Mouse (Mus musculus) kidney, adult 18-20 months (tissue): ENCODE measurements around the gene Tdrd6.

Experiments used
- DNase-seq: peaks from one replicate; pipeline ENCODE4 v3.0.0; 2021

Tdrd6 gene

DNA sequence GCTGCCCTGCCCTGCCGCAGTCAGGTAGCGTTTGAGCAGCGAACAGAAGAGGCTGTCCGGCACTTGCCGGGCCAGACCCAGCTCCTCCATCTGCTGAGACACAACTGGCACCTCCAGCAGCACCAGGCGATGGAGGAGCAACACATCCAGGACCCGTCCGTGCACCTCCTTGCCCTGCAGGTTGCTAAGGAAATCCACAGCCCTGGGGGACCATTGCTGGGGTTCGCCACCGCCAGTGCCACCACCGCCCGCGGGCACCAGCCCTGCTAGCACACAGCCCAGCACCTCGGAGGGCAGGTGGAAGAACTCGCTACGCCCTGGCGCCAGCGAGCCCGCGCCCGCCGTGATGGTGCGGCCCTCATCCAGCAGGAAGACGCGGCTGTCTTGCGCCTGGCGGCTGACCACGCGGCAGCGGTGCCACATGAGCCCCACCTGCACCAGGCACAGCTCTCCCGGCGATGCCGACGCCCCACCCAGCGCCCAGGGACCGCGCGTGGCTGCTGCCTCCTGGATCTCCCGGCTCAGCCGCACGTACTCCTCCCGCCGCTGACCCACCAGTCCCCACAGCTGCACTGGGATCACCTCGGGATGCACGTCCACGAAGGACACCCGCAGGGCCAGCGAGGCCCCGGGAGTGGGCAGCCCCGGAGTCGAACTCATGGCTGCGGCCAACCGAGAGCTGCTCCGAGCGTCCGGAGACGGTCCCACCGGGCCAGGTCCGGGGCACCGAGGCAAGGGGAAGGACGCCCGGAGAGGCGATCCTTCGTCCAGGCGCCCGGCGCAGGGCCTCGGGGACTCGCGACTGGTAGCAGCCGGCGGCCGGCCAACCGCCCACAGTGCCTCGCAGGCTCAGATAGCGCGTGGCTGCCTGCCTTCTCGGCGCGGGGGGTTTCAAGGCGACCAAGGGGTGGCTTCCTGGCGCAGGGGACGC is at the start of gene Tdrd6:
Tdrd6 (minus strand) TSS at position 804 of the 931 bp plus-strand sequence.
- DNase-seq, result no peak

DNA sequence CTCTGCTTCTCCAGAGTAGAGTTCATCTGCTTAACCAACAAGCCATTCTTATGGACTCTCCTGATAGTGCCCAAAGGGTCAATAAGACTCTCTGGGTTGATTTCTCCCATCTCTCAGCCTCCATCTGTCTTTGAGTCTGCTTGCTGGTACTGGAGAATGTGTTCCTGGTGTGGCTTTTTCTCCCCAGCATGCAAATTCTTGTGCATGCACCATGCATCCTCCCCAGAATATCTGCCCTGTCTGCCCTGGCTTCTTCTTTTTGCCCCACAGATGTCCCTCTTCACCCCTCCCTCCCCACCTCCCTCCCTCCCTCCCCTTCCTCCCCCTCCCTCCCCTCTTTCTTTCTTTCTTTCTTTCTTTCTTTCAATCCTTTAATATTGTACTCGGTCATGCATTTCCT is 47.2 kb upstream of the Tdrd6 start:
- no peak for DNase-seq

DNA sequence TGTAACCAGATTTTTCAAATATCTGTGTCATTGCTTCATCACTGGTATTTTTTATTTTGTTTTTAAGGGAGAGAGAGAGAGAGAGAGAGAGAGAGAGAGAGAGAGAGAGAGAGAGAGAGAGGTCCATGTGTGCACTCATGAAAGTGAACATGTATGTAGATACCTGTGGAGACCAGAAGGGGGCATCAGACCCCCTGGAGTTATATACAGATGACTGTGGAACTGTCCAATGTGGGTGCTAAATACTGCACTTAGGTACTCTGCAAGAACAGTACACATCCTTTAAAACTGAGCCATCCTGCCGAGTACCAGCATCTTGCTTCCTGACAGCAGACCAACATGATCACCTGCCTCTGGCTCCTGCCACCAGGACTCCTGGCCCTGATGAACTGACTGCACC is 46.1 kb upstream of the Tdrd6 start:
- DNase-seq, result no peak

GRCm38 (mm10) chr17:43675228-43675627 is 45.1 kb upstream of the Tdrd6 start:
- peak; percentile 11 for DNase-seq

DNA sequence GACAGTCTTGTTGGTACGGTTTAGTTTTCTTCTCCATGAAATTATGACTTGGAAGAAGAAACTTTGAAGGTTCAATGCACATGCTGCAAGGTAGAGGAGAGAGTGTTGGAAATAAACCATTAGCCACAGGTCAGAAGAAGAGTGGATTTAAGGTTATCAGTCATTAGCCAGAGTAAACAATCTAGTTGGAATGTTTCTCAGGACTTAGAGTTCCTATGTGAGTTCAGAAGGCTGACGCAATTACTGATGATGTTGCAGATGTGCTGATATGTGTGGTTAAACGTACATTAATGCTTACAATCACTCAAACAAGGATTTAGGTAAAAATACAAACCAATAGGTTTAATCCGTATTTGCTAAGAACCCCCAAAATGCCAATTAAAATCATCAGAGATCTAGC is 41.8 kb upstream of the Tdrd6 start:
- DNase-seq, result no peak

DNA sequence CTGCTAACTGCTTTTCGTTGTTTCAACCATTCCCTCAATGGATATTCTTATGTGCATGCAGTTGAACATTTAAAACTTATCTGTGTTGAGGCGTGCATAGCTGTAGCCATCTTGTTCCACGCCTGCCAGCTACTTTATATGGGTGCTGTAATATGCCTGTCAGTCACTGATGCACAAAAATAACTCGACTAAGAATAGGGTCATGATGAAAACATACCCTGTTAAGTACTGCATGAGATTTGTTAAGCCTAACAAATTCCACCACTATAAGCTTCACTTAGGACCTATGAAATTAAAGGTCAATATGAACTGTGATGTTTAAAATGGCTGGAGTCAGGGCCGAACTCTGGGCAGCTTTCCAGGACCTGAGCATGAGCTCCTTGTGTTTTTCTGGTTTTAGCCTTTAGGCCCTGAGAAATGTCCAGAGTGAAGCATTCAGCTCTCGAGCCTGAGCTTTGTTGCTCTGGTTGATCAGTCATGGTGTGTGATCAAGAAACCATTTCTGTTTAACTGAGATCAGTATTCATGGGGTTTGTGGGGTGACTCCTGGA is 39.1 kb upstream of the Tdrd6 start:
- no peak for DNase-seq

DNA sequence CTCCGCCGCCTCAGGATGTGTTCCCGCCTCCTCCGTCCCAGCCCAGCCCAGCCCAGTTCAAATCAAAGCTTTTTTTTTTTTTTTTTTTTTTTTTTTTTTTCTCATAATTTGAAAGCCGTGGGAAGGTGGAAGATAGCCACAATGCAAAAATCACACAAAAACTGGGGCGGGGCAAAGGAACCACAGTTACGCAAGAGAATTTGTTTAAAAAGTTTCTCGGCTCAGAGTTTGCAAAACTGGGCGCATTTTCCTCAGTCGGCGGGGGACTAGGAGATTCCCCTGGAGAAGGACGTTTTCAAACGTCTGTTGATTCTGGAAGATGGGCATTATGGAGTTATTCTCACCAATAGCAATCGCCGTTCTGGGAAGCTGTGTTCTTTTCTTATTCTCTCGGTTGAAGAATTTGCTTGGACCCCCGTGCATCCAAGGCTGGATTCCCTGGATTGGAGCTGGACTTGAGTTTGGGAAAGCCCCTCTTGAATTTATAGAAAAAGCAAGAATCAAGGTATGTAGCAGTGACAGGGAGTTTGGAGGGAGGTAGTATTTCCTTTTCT is 37.3 kb upstream of the Tdrd6 start, which contains the start of gene Cyp39a1:
Cyp39a1 (plus strand) TSS at position 136 of the 554 bp plus-strand sequence.
- DNase-seq, result no peak

DNA sequence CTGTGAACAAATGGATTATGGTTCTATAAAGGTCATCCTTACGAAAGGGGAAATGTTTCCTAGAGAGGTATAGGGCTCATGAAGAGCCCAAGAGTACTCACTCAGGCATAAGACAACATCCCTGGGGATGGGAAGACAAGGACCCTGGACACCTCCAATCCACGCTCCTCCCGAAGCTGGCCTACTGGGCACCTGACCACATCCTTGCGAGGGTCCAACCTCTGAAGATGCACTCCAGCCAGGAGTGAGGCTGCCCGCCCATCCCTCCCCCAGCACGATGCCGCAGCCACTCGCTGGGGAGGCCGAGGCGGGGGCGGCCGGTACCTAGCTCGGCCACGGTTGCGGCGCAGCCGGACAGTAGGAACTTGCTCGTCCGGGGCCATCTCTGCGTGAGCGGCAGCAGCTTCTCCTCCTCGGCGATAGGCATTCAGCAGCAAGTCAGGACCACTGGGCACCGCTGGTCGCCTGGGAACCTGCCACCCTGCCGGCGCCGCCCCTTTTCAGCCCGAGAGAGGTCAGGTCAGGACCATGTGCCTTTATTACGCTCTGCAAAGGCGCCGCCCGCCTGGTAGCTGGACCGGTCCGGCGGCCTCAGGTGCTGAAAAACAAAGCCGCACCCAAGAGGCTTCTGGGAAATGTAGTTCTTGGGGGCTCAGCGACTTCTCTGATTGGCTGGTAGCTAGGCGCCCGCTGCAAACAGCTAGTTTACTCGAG is 36.6 kb upstream of the Tdrd6 start, which contains the start of gene Slc25a27:
Slc25a27 (minus strand) TSS at position 639 of the 714 bp plus-strand sequence.
- peak; percentile 92 for DNase-seq

- DNase-seq, result no peak
Observed at GRCm38 (mm10) chr17:43651314-43652046, 21.4 kb upstream of the Tdrd6 start.

DNA sequence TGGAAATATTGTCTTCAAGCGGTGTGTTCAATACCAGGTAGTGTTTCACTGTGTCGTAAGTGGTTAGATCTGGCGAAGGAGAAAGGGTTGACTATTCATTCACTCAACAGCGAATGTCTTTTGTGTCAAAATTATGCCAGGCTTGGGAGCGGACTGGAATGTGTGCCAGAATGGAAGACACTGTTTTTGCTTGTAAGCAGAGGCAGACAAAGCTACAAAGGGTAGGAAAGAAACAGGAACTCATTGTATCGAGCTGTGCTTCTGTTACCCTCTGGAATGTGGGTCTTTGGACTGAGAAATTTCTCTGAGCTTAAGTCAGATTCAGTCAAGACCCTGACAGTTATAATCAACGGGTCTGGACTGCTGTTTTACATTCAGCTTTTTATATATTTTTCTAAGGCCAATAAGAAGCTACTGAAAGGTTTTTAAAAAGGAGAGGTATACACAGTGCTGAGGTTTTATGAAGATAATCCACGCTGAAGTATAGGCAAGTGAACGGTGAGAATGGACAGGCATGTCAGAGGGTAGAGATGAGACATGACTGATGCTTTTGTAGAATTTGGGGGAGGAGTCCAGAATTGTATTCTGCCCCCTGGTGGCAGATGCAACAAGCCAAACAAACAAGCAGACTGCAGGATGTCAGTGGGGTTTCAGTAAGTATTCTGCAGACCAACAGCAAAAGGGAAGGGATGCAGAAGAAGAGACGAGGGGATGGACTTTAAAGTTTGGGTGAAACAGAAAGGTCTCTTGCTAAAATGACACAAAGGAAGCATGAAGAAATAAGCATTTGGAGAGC is 19.7 kb upstream of the Tdrd6 start:
- no peak for DNase-seq

DNA sequence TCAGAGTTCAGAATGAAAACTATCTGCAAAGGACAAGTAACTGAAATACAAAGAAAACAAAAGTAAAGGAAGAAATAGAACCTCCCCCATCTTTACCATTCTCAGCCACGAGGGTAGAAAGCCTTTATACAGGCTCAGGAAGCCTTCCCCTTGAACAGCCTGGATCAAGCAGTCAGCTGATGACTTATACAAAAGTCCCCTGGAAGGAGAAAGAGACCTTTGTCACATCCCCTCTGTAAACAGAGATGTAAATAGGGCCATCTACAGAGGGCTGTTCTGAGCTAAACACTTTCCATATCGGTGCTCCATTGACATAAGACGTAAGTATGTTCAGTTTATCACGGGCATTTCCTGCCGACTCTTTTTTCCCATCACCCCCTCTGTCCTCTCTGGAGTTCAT is 16.8 kb upstream of the Tdrd6 start:
- DNase-seq, result no peak

GRCm38 (mm10) chr17:43645136-43645535 is 15.0 kb upstream of the Tdrd6 start:
- DNase-seq, result no peak

GRCm38 (mm10) chr17:43644375-43644774 is 14.3 kb upstream of the Tdrd6 start:
- no peak for DNase-seq

DNA sequence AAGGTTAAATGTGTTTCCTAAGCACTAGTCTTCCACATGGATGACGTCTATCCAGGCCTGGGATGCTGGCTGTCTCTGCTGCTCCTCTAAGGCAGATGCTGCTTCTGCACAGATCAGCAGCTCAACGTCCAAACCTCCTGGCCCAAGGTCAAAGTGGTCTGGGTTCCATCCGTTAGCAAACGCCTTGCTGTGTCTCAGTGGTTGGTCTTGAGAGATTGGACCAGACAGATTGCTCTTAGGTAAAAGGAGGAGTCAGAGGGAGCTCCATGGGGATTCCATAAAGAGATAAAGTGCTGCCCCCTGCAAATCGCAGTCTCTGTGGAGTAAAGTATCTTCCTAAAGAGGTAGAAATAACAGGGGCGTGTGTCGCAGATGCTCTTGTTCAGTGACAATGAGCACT is 13.1 kb upstream of the Tdrd6 start:
- DNase-seq, result no peak

DNA sequence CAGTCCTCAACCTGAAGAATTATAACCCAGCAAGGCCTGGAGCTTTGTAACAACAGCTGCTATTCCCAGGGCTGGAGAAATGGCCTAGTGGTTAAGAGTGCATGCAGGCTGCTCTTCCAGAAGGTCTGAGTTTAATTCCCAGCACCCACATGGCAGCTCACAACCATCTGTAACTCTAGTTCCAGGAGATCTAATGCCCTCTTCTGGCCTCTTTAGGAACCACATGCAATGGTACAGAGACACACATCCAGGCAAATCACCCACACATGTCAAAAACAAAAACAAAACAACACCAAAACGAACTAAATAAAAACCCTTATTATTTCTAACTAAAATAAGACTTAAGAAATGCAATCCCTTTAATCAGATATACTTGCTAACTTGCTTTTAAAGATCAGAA is 10.7 kb upstream of the Tdrd6 start:
- DNase-seq, result no peak

DNA sequence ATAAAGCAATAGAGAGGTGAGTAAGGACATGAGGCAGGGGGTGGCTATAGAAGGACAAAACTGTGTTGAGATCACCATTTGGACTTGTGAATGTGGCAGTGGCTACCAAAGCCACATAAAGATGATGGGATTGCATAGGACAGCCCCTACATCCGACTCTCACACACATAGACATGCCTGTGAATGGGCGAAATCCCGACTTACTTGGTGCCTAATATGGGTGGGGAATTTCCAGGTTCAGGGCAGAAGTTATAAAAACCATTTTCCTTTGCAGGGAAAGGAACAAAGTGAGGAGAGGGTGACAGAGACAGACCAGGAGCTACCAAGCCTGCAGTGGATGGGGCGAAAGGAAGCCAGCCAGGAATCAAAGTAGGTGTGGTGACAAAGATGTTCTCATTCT is 7.0 kb upstream of the Tdrd6 start:
- DNase-seq, result no peak

DNA sequence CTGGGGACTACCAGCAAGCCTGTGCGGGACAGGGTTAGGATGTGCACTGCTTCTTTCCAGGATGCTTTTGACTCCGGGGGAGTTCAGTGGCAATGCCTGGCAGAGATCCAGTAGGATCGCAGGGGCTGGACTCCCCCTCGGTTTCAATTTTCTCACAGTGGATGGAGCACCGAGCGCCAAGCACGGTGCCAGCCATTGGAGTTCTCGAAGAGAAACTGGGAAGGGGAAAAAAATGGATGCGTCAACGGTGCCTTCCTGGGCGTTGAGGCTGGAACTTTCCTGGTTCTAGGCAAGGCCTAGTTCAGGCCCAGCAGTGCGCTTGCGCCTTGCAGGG is 295 bp upstream of the Tdrd6 start:
- DNase-seq, result no peak

DNA sequence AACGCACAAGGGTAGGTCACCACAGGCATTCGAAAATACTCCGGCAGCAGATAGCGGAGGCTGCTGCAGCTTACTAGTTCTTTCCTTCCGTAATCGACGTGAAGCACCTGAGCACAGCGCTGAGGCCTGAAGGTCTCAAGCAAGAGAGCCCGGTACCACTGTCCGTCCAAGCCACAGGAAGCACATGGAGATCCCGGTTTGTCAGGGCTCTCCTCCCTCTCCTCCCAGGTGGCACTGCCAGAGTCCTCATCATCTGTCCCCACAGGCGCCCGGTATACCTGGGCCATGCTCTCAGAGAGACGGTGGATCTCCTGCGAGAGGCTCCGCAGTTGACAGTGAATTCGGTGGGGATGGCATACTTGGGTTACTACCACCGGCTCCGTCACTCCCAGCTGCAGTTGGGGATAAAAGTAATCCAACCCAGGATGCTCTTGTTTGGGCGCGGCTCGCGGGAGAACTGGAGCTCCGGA is 1.0 kb downstream of the Tdrd6 start:
- no peak for DNase-seq

- no peak for DNase-seq
Observed at GRCm38 (mm10) chr17:43628246-43628645, 1.9 kb downstream of the Tdrd6 start.

DNA sequence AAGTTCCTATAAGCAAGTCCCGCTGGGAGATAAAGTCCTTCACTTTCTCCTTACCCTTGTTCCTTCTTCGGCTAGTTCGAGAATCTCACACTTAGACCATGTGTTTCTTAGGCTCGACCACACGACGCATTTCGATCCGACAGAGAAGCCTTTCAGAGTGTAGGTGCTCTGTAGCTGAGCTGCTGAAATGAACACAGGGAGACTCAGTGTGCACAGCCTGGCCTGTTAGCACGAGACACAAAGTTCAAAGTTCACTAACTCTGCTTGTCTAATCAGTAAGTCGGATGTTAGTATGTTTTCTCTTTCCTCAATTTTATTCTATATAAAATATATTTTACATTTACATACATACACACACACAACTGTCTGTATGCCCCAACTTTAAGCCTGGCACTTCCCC is 8.0 kb downstream of the Tdrd6 start:
- no peak for DNase-seq

DNA sequence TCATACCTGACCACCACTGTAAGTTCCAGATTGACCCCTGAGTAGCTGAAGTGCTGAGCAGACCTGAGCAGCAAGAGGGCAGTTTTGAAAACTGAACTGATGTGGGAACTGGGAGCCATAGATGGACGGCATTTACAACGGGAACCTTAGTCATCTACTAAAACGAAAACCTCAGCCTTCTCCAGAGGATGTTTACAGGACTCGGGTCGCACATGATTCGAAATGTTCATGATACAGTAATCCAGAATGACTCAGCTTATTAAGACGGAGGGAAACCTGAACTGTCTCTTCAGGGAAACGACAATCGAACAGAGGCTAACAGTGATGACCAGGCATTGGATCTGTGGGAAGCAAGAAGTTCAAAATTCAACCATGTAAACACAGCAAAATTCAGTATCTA is 10.9 kb downstream of the Tdrd6 start:
- no peak for DNase-seq

DNA sequence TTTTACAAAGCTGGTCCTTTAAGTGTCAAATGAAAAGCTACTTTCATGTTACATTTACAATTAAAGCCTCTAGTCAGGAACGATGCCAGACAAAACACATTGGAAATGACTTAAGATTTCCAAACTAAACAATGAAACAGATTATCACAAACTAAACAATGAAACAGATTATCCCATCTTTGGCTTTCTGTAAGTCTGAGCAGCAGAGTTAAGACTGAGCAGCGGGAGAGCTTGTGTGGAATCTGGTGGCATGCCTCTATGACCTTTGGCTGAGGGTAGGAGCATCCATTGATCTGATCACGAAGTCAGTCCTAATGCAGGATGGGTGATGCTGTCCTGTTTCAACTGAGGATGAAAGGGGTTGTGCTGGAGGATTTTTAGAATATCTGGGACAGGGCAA is 17.9 kb downstream of the Tdrd6 start:
- DNase-seq, result no peak
